Mouse (Mus musculus) heart, embryonic 14.5 days (tissue): ENCODE data around the gene Gm11733. TPM values are rescaled to one million over a fixed set of nuclear protein-coding genes. Genes with fewer than 3 reads are reported as not detected.

ENCODE experiments used
- ATAC-seq: fragments of 200-750 bp; cut with Nextera tagmentation; 2 replicates; pipeline ENCODE4 v1.8.0; 2017; ENCODE audit warnings: low read depth, moderate TSS enrichment; ENCODE audit not compliant: insufficient number of reproducible peaks, insufficient read depth, low FRiP score
- H3K27ac ChIP-seq, 2 experiments: fragments of 200-500 bp in 1 of 2; fragments of 300-500 bp in 1 of 2; sonication (generic) in 1 of 2; replicated peaks in 1 of 2; 2 replicates each; pipeline ENCODE4 v1.5.1; 2012 to 2014; ENCODE audit warnings: low read depth in 2 of 2, low read length in 2 of 2, control low read depth in 1 of 2, mild to moderate bottlenecking in 1 of 2, mixed read lengths in 1 of 2; ENCODE audit not compliant: control insufficient read depth in 1 of 2, insufficient read depth in 1 of 2
- H3K27me3 ChIP-seq: fragments of 300-500 bp; sonication (generic); 2 replicates; pipeline ENCODE4 v1.6.1; 2014; ENCODE audit warnings: mild to moderate bottlenecking, low read length, control low read depth; ENCODE audit not compliant: control insufficient read depth, insufficient read depth
- H3K36me3 ChIP-seq: fragments of 300-500 bp; sonication (generic); 2 replicates; pipeline ENCODE4 v1.6.1; 2014; ENCODE audit warnings: mild to moderate bottlenecking, control low read depth, low read length, mixed read lengths; ENCODE audit not compliant: control insufficient read depth, insufficient read depth
- H3K4me1 ChIP-seq, 2 experiments: fragments of 200-500 bp in 1 of 2; fragments of 300-500 bp in 1 of 2; sonication (generic) in 1 of 2; 2 replicates each; pipeline ENCODE4 v1.6.1; 2012 to 2014; ENCODE audit warnings: low read length in 2 of 2, control low read depth in 1 of 2, mixed read lengths in 1 of 2; ENCODE audit not compliant: control insufficient read depth in 2 of 2, insufficient read depth in 2 of 2
- H3K4me2 ChIP-seq: fragments of 300-500 bp; sonication (generic); 2 replicates; pipeline ENCODE4 v1.6.1; 2014; ENCODE audit warnings: mild to moderate bottlenecking, low read length
- H3K4me3 ChIP-seq, 2 experiments: fragments of 200-500 bp in 1 of 2; fragments of 300-500 bp in 1 of 2; sonication (generic) in 1 of 2; 2 replicates each; pipeline ENCODE4 v1.5.1; 2012 to 2014; ENCODE audit warnings: low read length in 2 of 2, mild to moderate bottlenecking in 2 of 2, control low read depth in 1 of 2, low read depth in 1 of 2, moderate library complexity in 1 of 2; ENCODE audit not compliant: control insufficient read depth in 1 of 2, insufficient read depth in 1 of 2
- H3K9ac ChIP-seq: fragments of 300-500 bp; sonication (generic); 2 replicates; pipeline ENCODE4 v1.6.1; 2014; ENCODE audit warnings: mild to moderate bottlenecking, low read length
- H3K9me3 ChIP-seq: fragments of 300-500 bp; sonication (generic); 2 replicates; pipeline ENCODE4 v1.6.1; 2016; ENCODE audit warnings: low read length, control low read depth; ENCODE audit not compliant: control insufficient read depth
- WGBS: fragments of 180-500 bp; shearing (Covaris S2); extraction: QIAGEN DNeasy Blood & Tissue Kit; methylation state at CpG from one replicate; pipeline ENCODE4 v1.1.7; 2014; 5-methylcytosine and 5-hydroxymethylcytosine counted together
- polyA plus RNA-seq: library from polyadenylated mRNA; unstranded; fragments of >200 nt; fragmentation: Nextera tagmentation; extraction: Ambion mirVana; gene quantifications from 2 replicates; pipeline ENCODE4 v1.2.1, GENCODE M21; 2014

Gene Gm11733
- polyA plus RNA-seq, 1 experiment from 2014 or later: 0.08 TPM

DNA sequence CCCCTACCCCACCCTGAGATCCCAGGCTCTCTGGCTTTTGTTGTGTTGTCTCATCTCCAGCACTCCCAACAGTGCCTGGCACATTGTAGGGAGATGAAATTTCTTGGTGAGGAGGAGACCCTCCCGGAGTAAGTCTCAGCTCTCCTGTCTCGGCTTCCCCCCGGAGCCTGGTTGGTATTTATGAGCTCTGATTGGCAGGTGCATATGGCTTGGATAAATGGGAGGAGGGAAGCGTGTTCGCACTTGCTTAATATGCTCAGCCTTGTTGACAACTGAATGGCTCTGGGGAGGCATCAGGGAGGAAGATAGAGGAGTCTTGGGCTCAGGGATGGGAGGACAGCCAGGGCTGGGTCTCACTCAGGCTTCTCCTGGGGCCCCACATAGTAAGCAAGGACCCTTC, 14.4 kb upstream of the Gm11733 start:
- H3K4me2 ChIP-seq: no peak overlapping the region
- whole genome bisulfite sequencing: 69% methylated on average over 5 of the region's 5 CpGs
- no peak overlapping the region for H3K9ac ChIP-seq
- no peak overlapping the region for H3K4me3 ChIP-seq
- no peaks in the 10 kb centered on the region; a peak in 1 of 4 replicates for H3K4me1 ChIP-seq
- peaks cover 9% of the 10 kb centered on the region; the same call in 1 of the 2 replicates for H3K27me3 ChIP-seq
- no peak for ATAC-seq
- no peaks in the 10 kb centered on the region for H3K36me3 ChIP-seq
- H3K27ac ChIP-seq: no peak overlapping the region
- H3K9me3 ChIP-seq: no peaks in the 10 kb centered on the region

DNA sequence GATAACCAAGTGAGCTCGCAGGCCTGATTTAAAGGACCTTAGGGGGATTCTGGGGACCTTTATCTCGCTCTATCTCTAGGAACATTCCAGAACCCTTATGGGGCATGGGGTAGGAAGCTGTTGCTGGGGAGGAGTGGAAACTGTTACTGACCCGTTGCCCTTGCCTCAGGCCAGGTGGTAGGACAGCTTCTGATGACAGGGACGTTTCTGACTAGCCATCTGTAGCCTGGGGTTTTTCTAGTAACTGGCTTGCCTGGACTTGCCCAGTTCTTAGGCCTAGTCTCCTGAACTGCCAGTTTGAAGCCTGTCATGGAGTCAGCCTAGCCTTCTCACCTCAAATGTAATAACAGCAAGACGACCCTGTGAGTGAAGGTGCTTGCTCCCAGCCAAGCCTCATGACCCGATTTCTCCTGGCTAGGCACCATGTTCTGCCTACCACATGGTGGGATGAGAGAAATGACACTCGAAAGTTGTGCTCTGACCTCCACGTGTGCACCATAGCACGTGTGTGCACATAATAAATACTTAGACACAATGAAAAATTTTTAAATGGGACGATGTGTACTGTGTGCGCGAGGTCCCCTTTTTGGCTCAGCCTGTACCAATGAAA, 13.5 kb upstream of the Gm11733 start:
- Histone ChIP-seq H3K27ac (no peak overlapping the region), H3K4me3 (no peak overlapping the region), H3K9me3 (no peaks in the 10 kb centered on the region), H3K4me2 (no peak overlapping the region), H3K27me3 (0 out of 2 replicates have a peak, but pooled peaks cover 9% of the 10 kb centered on the region), H3K4me1 (no peaks in the 10 kb centered on the region; a peak in 1 of 4 replicates), H3K9ac (no peak overlapping the region), H3K36me3 (no peaks in the 10 kb centered on the region)
- 72% methylated on average over 12 of the region's 12 CpGs for whole genome bisulfite sequencing
- no peak for ATAC-seq

DNA sequence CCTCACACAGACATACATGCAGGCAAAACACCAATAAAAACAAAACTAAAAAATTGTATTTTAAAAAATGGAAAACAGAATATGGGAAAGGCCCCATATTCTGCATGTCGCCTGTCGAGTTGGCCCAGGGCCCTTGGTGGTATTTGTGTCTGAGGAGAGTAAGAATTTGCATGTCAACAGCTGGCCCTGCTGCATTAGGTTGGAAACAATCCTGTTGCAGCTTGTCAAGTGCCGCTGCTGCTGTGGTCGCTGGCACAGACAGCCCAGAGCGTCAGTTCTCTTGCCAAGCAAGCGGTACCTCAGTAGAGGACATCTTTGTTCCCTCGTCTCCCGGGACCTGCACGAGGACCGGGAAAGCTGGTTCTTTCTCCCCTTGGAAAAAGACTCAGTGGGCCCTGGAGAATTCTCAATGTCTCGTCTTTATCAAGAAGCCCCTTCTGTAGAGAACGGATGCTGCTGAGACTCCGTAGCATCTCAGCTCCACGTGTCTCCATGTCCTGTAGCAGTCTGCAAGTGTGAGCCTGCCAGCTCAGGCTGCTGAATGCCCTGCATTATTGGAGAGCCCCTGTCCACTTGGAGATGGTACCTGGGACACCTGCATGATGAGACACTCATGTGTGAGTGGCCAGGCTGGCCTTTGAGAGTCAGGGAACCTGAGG, 12.4 kb upstream of the Gm11733 start:
- Histone ChIP-seq H3K27me3 (0 out of 2 replicates have a peak, but pooled peaks cover 8% of the 10 kb centered on the region), H3K9me3 (no peaks in the 10 kb centered on the region), H3K36me3 (no peaks in the 10 kb centered on the region), H3K4me2 (no peak overlapping the region), H3K4me3 (no peak overlapping the region), H3K4me1 (peaks cover 0 to 2% of the 10 kb centered on the region in 2 experiments; a peak in 2 of 4 replicates), H3K9ac (no peak overlapping the region), H3K27ac (no peak overlapping the region)
- 50% methylated on average over 14 of the region's 14 CpGs for WGBS
- no peak for ATAC-seq

DNA sequence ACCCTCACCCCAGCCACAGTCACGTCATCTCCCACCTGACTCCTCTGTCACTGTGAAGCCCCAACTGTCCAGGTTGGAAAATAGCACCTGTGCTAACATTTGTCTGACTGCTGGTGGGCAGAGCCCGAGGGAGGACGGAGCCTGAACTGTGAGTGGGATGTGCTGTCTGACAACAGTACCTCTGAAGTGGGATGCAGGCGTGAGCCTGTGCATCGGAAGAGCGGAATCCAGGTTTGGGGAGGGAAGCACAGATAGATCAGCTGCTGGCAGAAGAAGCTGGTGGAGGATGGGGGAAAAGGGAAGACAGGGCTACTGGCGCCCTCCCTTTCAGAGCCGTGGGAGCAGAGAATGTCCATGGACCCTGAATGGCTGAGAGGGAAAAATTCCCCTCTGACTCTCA, 11.3 kb upstream of the Gm11733 start:
- Histone ChIP-seq H3K4me3 (no peak overlapping the region), H3K4me2 (no peak overlapping the region), H3K9me3 (peaks cover 3% of the 10 kb centered on the region; the same call in 1 of the 2 replicates), H3K27me3 (no peaks in the 10 kb centered on the region), H3K27ac (no peak overlapping the region), H3K9ac (no peak overlapping the region), H3K36me3 (no peaks in the 10 kb centered on the region), H3K4me1 (peaks cover 0 to 2% of the 10 kb centered on the region in 2 experiments; a peak in 2 of 4 replicates)
- ATAC-seq: no peak
- WGBS: 73% methylated on average over 8 of the region's 8 CpGs

DNA sequence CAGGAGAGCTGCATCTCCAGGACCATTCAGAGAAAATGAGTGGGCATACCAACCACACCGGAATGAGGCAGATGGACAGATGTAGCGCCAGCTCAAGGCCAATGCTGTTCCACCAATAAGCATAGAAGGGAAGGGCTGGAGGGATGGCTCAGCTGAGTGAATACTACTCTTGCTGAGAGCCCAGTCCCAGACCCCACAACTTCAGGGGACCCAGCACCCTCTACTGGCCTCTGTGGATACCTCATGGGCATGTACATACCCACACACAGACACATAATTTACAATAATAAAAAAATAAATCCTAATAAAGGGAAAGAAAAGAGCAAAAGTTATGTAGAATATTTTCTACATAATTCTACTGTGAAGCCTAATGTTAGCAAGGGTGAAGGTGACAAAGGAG, 9.0 kb upstream of the Gm11733 start:
- no peak for ATAC-seq
- Histone ChIP-seq H3K4me3 (no peak overlapping the region), H3K9ac (no peak overlapping the region), H3K36me3 (no peaks in the 10 kb centered on the region), H3K4me1 (peaks cover 10 to 11% of the 10 kb centered on the region in 2 experiments), H3K27me3 (no peaks in the 10 kb centered on the region), H3K4me2 (no peak overlapping the region), H3K27ac (no peak overlapping the region), H3K9me3 (peaks cover 3% of the 10 kb centered on the region; the same call in 1 of the 2 replicates)
- 88% methylated on average over 2 of the region's 2 CpGs for WGBS

DNA sequence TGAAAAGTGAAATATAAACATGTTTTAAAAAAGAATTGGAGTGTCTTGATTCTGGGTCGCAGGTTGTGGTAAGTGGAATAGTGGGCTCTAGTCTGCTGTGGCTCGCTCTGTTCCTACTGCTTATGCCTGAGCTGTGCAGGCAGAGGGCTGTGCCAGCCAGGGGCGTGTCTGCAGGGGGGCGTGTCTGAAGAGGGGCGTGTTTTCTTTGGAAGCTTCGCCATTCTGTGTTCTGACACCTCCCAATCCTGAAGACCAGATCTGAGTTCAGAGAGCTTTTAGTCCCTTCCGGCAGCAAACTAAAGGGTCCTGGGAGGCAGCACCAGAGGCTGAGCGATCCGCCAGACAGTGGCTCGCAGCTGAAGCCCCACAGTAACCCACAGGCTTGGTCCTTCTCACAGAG, 8.5 kb upstream of the Gm11733 start:
- Histone ChIP-seq H3K27ac (no peak overlapping the region), H3K9ac (no peak overlapping the region), H3K36me3 (no peaks in the 10 kb centered on the region), H3K4me1 (peaks cover 10 to 11% of the 10 kb centered on the region in 2 experiments), H3K4me3 (no peak overlapping the region), H3K9me3 (peaks cover 3% of the 10 kb centered on the region; the same call in 1 of the 2 replicates), H3K27me3 (0 out of 2 replicates have a peak, but pooled peaks cover 4% of the 10 kb centered on the region), H3K4me2 (peak overlapping the region; percentile 32; the same call in 1 of the 2 replicates)
- ATAC-seq: no peak
- 18% methylated on average over 10 of the region's 10 CpGs for WGBS

DNA sequence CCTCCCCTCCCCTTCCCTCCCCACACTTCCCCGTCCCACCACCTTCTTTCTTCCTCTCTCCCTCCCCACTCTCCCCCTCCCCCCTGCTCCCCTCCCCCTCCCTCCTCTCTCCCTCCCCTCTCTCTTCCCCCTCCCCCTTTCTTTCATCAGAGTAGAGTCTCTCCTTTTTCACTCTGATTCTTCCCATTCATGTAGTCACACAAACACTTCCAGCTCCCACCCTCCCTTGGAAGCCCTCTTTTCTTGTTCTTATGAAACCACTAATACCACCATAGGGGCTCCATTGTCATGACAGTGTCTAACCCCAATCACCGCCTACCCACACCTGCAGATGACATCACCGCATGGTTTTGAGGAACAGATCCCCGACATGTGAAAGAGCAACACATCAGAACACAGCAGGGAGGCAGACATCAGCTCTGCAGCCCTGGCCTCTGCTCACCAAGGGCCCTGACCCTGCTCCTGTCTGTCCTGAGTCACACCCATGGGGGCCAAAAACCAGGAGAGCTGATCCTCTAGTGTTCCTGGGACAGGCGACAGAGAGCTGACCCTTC, 7.5 kb upstream of the Gm11733 start:
- Histone ChIP-seq H3K4me3 (no peak overlapping the region), H3K9ac (no peak overlapping the region), H3K27ac (no peak overlapping the region), H3K36me3 (no peaks in the 10 kb centered on the region), H3K27me3 (0 out of 2 replicates have a peak, but pooled peaks cover 4% of the 10 kb centered on the region), H3K9me3 (peaks cover 3% of the 10 kb centered on the region; the same call in 1 of the 2 replicates), H3K4me2 (no peak overlapping the region), H3K4me1 (peaks cover 10 to 11% of the 10 kb centered on the region in 2 experiments)
- ATAC-seq: no peak
- 80% methylated on average over 4 of the region's 5 CpGs for WGBS
